In genomic region chr2:167801389-167801788, GRCm38 (mm10) we compare ENCODE assay signal across 13 mouse cellular contexts.
DNase-seq lines count a peak whose midpoint lies in the region; ATAC-seq lines count a peak whose summit lies in the region.
"Had no signal": no experiment of that assay in that cellular context is flagged by ENCODE, and none has a peak within 500 bp of the region (broad histone marks: within the 10 kb centered on the region; RNA-seq: fewer than 3 reads in every experiment).

No protein-coding gene starts in this region.

- no peak overlapping the region for H3K4me3 ChIP-seq in heart, embryonic 15.5 days
- peak overlapping the region; percentile 59 for H3K4me3 ChIP-seq in megakaryocyte, embryonic 14.5 days (replicated peaks)
- no peak overlapping the region for H3K4me3 ChIP-seq in liver, embryonic 11.5 days (ENCODE audit: low read depth, low read length)
- H3K4me3 ChIP-seq: forebrain, embryonic 15.5 days; hindbrain, embryonic 13.5 days; left cerebral cortex, adult 2 months; limb, embryonic 13.5 days had no signal

- DNase-seq in heart, postnatal 4 days: no peak
- DNase-seq in liver, embryonic 11.5 days (ENCODE audit: low spot score): no peak
- DNase-seq in T-cell, adult 2 months (ENCODE audit: low spot score): no peak
- DNase-seq in thymus, postnatal 25 days: no peak
- DNase-seq: cerebellum, adult 11 months; kidney, adult 9 months had no signal

- H3K36me3 ChIP-seq in heart, embryonic 15.5 days: no peaks in the 10 kb centered on the region
- no peaks in the 10 kb centered on the region for H3K36me3 ChIP-seq in megakaryocyte, embryonic 14.5 days (replicated peaks; ENCODE audit: low read length)
- no peaks in the 10 kb centered on the region for H3K36me3 ChIP-seq in liver, embryonic 11.5 days (ENCODE audit: control insufficient read depth, insufficient read depth, low read length)
- H3K36me3 ChIP-seq: forebrain, embryonic 15.5 days; hindbrain, embryonic 13.5 days; limb, embryonic 13.5 days had no signal

- no peaks in the 10 kb centered on the region for H3K9me3 ChIP-seq in heart, embryonic 15.5 days (replicated peaks)
- no peaks in the 10 kb centered on the region for H3K9me3 ChIP-seq in megakaryocyte, embryonic 14.5 days
- H3K9me3 ChIP-seq in liver, embryonic 11.5 days (ENCODE audit: control insufficient read depth, low read length): no peaks in the 10 kb centered on the region
- H3K9me3 ChIP-seq: forebrain, embryonic 15.5 days; hindbrain, embryonic 13.5 days; limb, embryonic 13.5 days had no signal

- no peak overlapping the region for H3K9ac ChIP-seq in heart, embryonic 15.5 days
- H3K9ac ChIP-seq in liver, embryonic 11.5 days (ENCODE audit: low read depth, low read length): no peak overlapping the region
- H3K9ac ChIP-seq: forebrain, embryonic 15.5 days; hindbrain, embryonic 13.5 days; limb, embryonic 13.5 days had no signal

- peaks cover 41% of the 10 kb centered on the region for H3K4me1 ChIP-seq in heart, embryonic 15.5 days (replicated peaks)
- peaks cover 84% of the 10 kb centered on the region for H3K4me1 ChIP-seq in megakaryocyte, embryonic 14.5 days
- peaks cover 37% of the 10 kb centered on the region for H3K4me1 ChIP-seq in liver, embryonic 11.5 days (replicated peaks; ENCODE audit: control insufficient read depth, insufficient read depth, low read length)
- H3K4me1 ChIP-seq: forebrain, embryonic 15.5 days; hindbrain, embryonic 13.5 days had no signal

- peak overlapping the region; percentile 80 for H3K27ac ChIP-seq in heart, embryonic 15.5 days
- peak overlapping the region; percentile 68 for H3K27ac ChIP-seq in liver, embryonic 11.5 days (ENCODE audit: low read depth, low read length)
- H3K27ac ChIP-seq: forebrain, embryonic 15.5 days; hindbrain, embryonic 13.5 days; left cerebral cortex, adult 2 months had no signal

- WGBS in heart, embryonic 15.5 days: 55% methylated on average over 10 of the region's 10 CpGs
- WGBS in liver, embryonic 11.5 days: 36% methylated on average over 10 of the region's 10 CpGs

- no peaks in the 10 kb centered on the region for H3K27me3 ChIP-seq in heart, embryonic 15.5 days
- peaks cover 49% of the 10 kb centered on the region for H3K27me3 ChIP-seq in megakaryocyte, embryonic 14.5 days (replicated peaks)
- H3K27me3 ChIP-seq in liver, embryonic 11.5 days (replicated peaks; ENCODE audit: control insufficient read depth, insufficient read depth, low read length): no peaks in the 10 kb centered on the region; the same call in 1 of the 2 replicates
- H3K27me3 ChIP-seq: forebrain, embryonic 15.5 days; hindbrain, embryonic 13.5 days; limb, embryonic 13.5 days had no signal

- ATAC-seq in heart, embryonic 15.5 days (replicated peaks; ENCODE audit: insufficient number of reproducible peaks, insufficient read depth, low FRiP score, low read depth): no peak
- no peak for ATAC-seq in megakaryocyte, adult 5-6 weeks (ENCODE audit: poor library complexity, severe bottlenecking)
- ATAC-seq in liver, embryonic 11.5 days (replicated peaks; ENCODE audit: low FRiP score): peak; percentile 68
- ATAC-seq: forebrain, embryonic 15.5 days had no signal

- no peak overlapping the region for H3K4me2 ChIP-seq in heart, embryonic 15.5 days
- peak overlapping the region; percentile 6 for H3K4me2 ChIP-seq in liver, embryonic 11.5 days
- H3K4me2 ChIP-seq: forebrain, embryonic 15.5 days; hindbrain, embryonic 13.5 days; limb, embryonic 13.5 days had no signal
